Mouse (Mus musculus) small intestine, adult 2 months (tissue): ENCODE results near the gene Aco2.

ENCODE experiments used
- CTCF ChIP-seq: fragments of 200-500 bp; IDR thresholded peaks from 2 replicates; pipeline ENCODE4 v1.5.1; 2012; ENCODE audit warnings: low read depth, mild to moderate bottlenecking, control low read depth, inconsistent platforms, low read length, moderate library complexity, mixed read lengths; ENCODE audit not compliant: insufficient replicate concordance, insufficient read length; ENCODE audit errors: extremely low read depth
- POLR2A ChIP-seq: fragments of 200-500 bp; IDR thresholded peaks from 2 replicates; pipeline ENCODE4 v1.6.1; 2012; ENCODE audit warnings: low read depth, mild to moderate bottlenecking, control low read depth, inconsistent platforms, low read length, moderate library complexity

DNA sequence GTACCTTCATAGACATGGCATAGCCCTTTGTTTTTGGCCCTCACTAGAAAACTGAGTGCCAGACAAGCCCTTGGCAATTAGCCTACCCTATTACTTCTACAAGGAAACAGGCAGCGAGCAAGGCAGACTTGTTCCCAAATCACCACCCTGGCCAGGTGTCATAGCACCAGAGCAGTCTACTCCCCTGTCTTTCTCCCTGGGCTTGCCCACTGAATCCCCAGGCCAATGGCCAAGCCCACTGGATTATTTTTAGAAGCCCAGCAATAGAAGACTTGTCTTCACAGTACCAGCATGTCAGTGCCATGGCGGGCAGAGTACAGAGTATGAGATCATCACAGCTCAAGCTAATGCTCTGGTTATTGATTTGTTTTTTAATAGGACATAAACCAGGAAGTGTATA, 26.6 kb downstream of the Aco2 start:
- TF ChIP-seq CTCF (no peak), POLR2A (no peak)
